Mouse (Mus musculus) heart, embryonic 14.5 days (tissue): ENCODE measurements around the gene Hoxd9. TPM values are rescaled to one million over a fixed set of nuclear protein-coding genes. Genes with fewer than 3 reads are reported as not detected.

Experiments used
- ATAC-seq: fragments of 200-750 bp; cut with Nextera tagmentation; 2 replicates; pipeline ENCODE4 v1.8.0; 2017; ENCODE audit warnings: low read depth, moderate TSS enrichment; ENCODE audit not compliant: insufficient number of reproducible peaks, insufficient read depth, low FRiP score
- H3K27ac ChIP-seq, 2 experiments: fragments of 200-500 bp in 1 of 2; fragments of 300-500 bp in 1 of 2; sonication (generic) in 1 of 2; replicated peaks in 1 of 2; 2 replicates each; pipeline ENCODE4 v1.5.1; 2012 to 2014; ENCODE audit warnings: low read depth in 2 of 2, low read length in 2 of 2, control low read depth in 1 of 2, mild to moderate bottlenecking in 1 of 2, mixed read lengths in 1 of 2; ENCODE audit not compliant: control insufficient read depth in 1 of 2, insufficient read depth in 1 of 2
- H3K27me3 ChIP-seq: fragments of 300-500 bp; sonication (generic); 2 replicates; pipeline ENCODE4 v1.6.1; 2014; ENCODE audit warnings: mild to moderate bottlenecking, low read length, control low read depth; ENCODE audit not compliant: control insufficient read depth, insufficient read depth
- H3K36me3 ChIP-seq: fragments of 300-500 bp; sonication (generic); 2 replicates; pipeline ENCODE4 v1.6.1; 2014; ENCODE audit warnings: mild to moderate bottlenecking, control low read depth, low read length, mixed read lengths; ENCODE audit not compliant: control insufficient read depth, insufficient read depth
- H3K4me1 ChIP-seq, 2 experiments: fragments of 200-500 bp in 1 of 2; fragments of 300-500 bp in 1 of 2; sonication (generic) in 1 of 2; 2 replicates each; pipeline ENCODE4 v1.6.1; 2012 to 2014; ENCODE audit warnings: low read length in 2 of 2, control low read depth in 1 of 2, mixed read lengths in 1 of 2; ENCODE audit not compliant: control insufficient read depth in 2 of 2, insufficient read depth in 2 of 2
- H3K4me2 ChIP-seq: fragments of 300-500 bp; sonication (generic); 2 replicates; pipeline ENCODE4 v1.6.1; 2014; ENCODE audit warnings: mild to moderate bottlenecking, low read length
- H3K4me3 ChIP-seq, 2 experiments: fragments of 200-500 bp in 1 of 2; fragments of 300-500 bp in 1 of 2; sonication (generic) in 1 of 2; 2 replicates each; pipeline ENCODE4 v1.5.1; 2012 to 2014; ENCODE audit warnings: low read length in 2 of 2, mild to moderate bottlenecking in 2 of 2, control low read depth in 1 of 2, low read depth in 1 of 2, moderate library complexity in 1 of 2; ENCODE audit not compliant: control insufficient read depth in 1 of 2, insufficient read depth in 1 of 2
- H3K9ac ChIP-seq: fragments of 300-500 bp; sonication (generic); 2 replicates; pipeline ENCODE4 v1.6.1; 2014; ENCODE audit warnings: mild to moderate bottlenecking, low read length
- H3K9me3 ChIP-seq: fragments of 300-500 bp; sonication (generic); 2 replicates; pipeline ENCODE4 v1.6.1; 2016; ENCODE audit warnings: low read length, control low read depth; ENCODE audit not compliant: control insufficient read depth
- WGBS: fragments of 180-500 bp; shearing (Covaris S2); extraction: QIAGEN DNeasy Blood & Tissue Kit; methylation state at CpG from one replicate; pipeline ENCODE4 v1.1.7; 2014; 5-methylcytosine and 5-hydroxymethylcytosine counted together
- polyA plus RNA-seq: library from polyadenylated mRNA; unstranded; fragments of >200 nt; fragmentation: Nextera tagmentation; extraction: Ambion mirVana; gene quantifications from 2 replicates; pipeline ENCODE4 v1.2.1, GENCODE M21; 2014

The Hoxd9 gene
- polyA plus RNA-seq, 1 experiment from 2014 or later: 0.22 TPM

- peaks cover 97% of the 10 kb centered on the region for H3K27me3 ChIP-seq
- no peaks in the 10 kb centered on the region for H3K36me3 ChIP-seq
- H3K4me3 ChIP-seq: no peak overlapping the region
- no peak overlapping the region for H3K9ac ChIP-seq
- H3K4me2 ChIP-seq: no peak overlapping the region
- H3K27ac ChIP-seq: no peak overlapping the region
- WGBS: 0% methylated on average over 3 of the region's 3 CpGs
- H3K9me3 ChIP-seq: no peaks in the 10 kb centered on the region
- peaks cover 5 to 12% of the 10 kb centered on the region in 2 experiments for H3K4me1 ChIP-seq
- no peak for ATAC-seq
These were observed 26.8 kb upstream of the Hoxd9 start for GRCm38 (mm10) chr2:74670632-74671188.

- H3K27me3 ChIP-seq: peaks cover 98% of the 10 kb centered on the region
- WGBS: 10% methylated on average over 5 of the region's 5 CpGs
- no peak overlapping the region for H3K27ac ChIP-seq
- H3K9me3 ChIP-seq: no peaks in the 10 kb centered on the region
- no peak for ATAC-seq
- H3K4me2 ChIP-seq: peak overlapping the region; percentile 18; the same call in 1 of the 2 replicates
- H3K4me1 ChIP-seq: peaks cover 5 to 12% of the 10 kb centered on the region in 2 experiments
- no peaks in the 10 kb centered on the region for H3K36me3 ChIP-seq
- H3K4me3 ChIP-seq: 0 out of 4 replicates have a peak overlapping the region, but pooled peaks of 1 of the 2 experiments have one; percentile 37
- H3K9ac ChIP-seq: no peak overlapping the region
These were observed 25.7 kb upstream of the Hoxd9 start for GRCm38 (mm10) chr2:74671847-74672246.

GRCm38 (mm10) chr2:74672481-74673362 lies 24.8 kb upstream of the Hoxd9 start:
- H3K4me2 ChIP-seq: peak overlapping the region; percentile 73
- H3K9me3 ChIP-seq: no peaks in the 10 kb centered on the region
- no peak overlapping the region for H3K27ac ChIP-seq
- ATAC-seq: peak; percentile 49; the same call in 1 of the 2 replicates
- H3K36me3 ChIP-seq: no peaks in the 10 kb centered on the region
- 3% methylated on average over 39 of the region's 40 CpGs for WGBS
- H3K4me3 ChIP-seq: peak overlapping the region; percentile 34 to 37
- peaks cover 5 to 11% of the 10 kb centered on the region in 2 experiments for H3K4me1 ChIP-seq
- H3K9ac ChIP-seq: peak overlapping the region; percentile 54
- H3K27me3 ChIP-seq: peaks cover 99% of the 10 kb centered on the region

GRCm38 (mm10) chr2:74673835-74674425 lies 23.6 kb upstream of the Hoxd9 start:
- 2% methylated on average over 24 of the region's 24 CpGs for WGBS
- H3K4me1 ChIP-seq: peaks cover 0 to 2% of the 10 kb centered on the region in 2 experiments; a peak in 2 of 4 replicates
- H3K9me3 ChIP-seq: no peaks in the 10 kb centered on the region
- H3K36me3 ChIP-seq: no peaks in the 10 kb centered on the region
- peaks cover 99% of the 10 kb centered on the region for H3K27me3 ChIP-seq
- no peak overlapping the region for H3K4me2 ChIP-seq
- H3K9ac ChIP-seq: no peak overlapping the region
- H3K4me3 ChIP-seq: no peak overlapping the region
- no peak overlapping the region for H3K27ac ChIP-seq
- ATAC-seq: no peak

- peaks cover 99% of the 10 kb centered on the region for H3K27me3 ChIP-seq
- no peak within 1 kb of the TSS for H3K9ac ChIP-seq
- H3K4me3 ChIP-seq: no peak within 1 kb of the TSS
- H3K4me1 ChIP-seq: peaks cover 2 to 5% of the 10 kb centered on the region in 2 experiments; a peak in 2 of 4 replicates
- no peak for ATAC-seq
- H3K4me2 ChIP-seq: no peak within 1 kb of the TSS
- 3% methylated on average over 47 of the region's 47 CpGs for WGBS
- H3K27ac ChIP-seq: no peak within 1 kb of the TSS
- H3K9me3 ChIP-seq: no peaks in the 10 kb centered on the region
- H3K36me3 ChIP-seq: no peaks in the 10 kb centered on the region
These were observed 22.5 kb upstream of the Hoxd9 start, which contains the start of gene Hoxd12 for GRCm38 (mm10) chr2:74674881-74675665. Hoxd12 (plus strand) TSS chr2:74675013.

GRCm38 (mm10) chr2:74675666-74676282 lies 21.8 kb upstream of the Hoxd9 start:
- no peaks in the 10 kb centered on the region for H3K9me3 ChIP-seq
- H3K36me3 ChIP-seq: no peaks in the 10 kb centered on the region
- H3K4me2 ChIP-seq: no peak overlapping the region
- no peak overlapping the region for H3K27ac ChIP-seq
- peaks cover 2 to 5% of the 10 kb centered on the region in 2 experiments; a peak in 2 of 4 replicates for H3K4me1 ChIP-seq
- H3K4me3 ChIP-seq: no peak overlapping the region
- 5% methylated on average over 24 of the region's 24 CpGs for WGBS
- no peak for ATAC-seq
- no peak overlapping the region for H3K9ac ChIP-seq
- peaks cover 100% of the 10 kb centered on the region for H3K27me3 ChIP-seq
